Mouse (Mus musculus) forebrain, postnatal 0 days (tissue): ENCODE measurements at regions not wholly inside any gene's neighbourhood (a gene's known extent, or its start where the extent isn't known, plus 50 kb on each side); places are given as distances from the start of the nearest gene placed in this dataset.

ENCODE experiments used
- ATAC-seq: fragments of 200-750 bp; cut with Nextera tagmentation; 2 replicates; pipeline ENCODE4 v1.8.0; 2017; ENCODE audit warnings: mild to moderate bottlenecking, moderate library complexity
- DNase-seq: peaks from one replicate; pipeline ENCODE4 v3.0.0-alpha.2; 2015
- H3K27ac ChIP-seq: fragments of 300-500 bp; sonication (generic); 2 replicates; pipeline ENCODE4 v1.5.1; 2014; ENCODE audit warnings: low read depth, mild to moderate bottlenecking, antibody characterized with exemption, low read length, moderate library complexity, mixed read lengths
- H3K27me3 ChIP-seq: fragments of 300-500 bp; sonication (generic); 2 replicates; pipeline ENCODE4 v1.6.1; 2014; ENCODE audit warnings: mild to moderate bottlenecking, low read length, mixed read lengths; ENCODE audit not compliant: insufficient read depth
- H3K36me3 ChIP-seq: fragments of 300-500 bp; sonication (generic); 2 replicates; pipeline ENCODE4 v1.6.1; 2014; ENCODE audit warnings: mild to moderate bottlenecking, moderate library complexity; ENCODE audit not compliant: insufficient read depth
- H3K4me1 ChIP-seq: fragments of 300-500 bp; sonication (generic); 2 replicates; pipeline ENCODE4 v1.6.1; 2014; ENCODE audit warnings: antibody characterized with exemption; ENCODE audit not compliant: insufficient read depth
- H3K4me2 ChIP-seq: fragments of 300-500 bp; sonication (generic); 2 replicates; pipeline ENCODE4 v1.6.1; 2014; ENCODE audit warnings: low read depth, mild to moderate bottlenecking, moderate library complexity
- H3K4me3 ChIP-seq: fragments of 300-500 bp; sonication (generic); 2 replicates; pipeline ENCODE4 v1.5.1; 2014; ENCODE audit warnings: low read depth, low read length, mixed read lengths
- H3K9ac ChIP-seq: fragments of 300-500 bp; sonication (generic); 2 replicates; pipeline ENCODE4 v1.6.1; 2014; ENCODE audit warnings: mild to moderate bottlenecking
- H3K9me3 ChIP-seq: fragments of 300-500 bp; sonication (generic); 2 replicates; pipeline ENCODE4 v1.6.1; 2016; ENCODE audit warnings: low read length
- CTCF ChIP-seq: sonication (generic); IDR thresholded peaks from 2 replicates; pipeline ENCODE4 v1.5.1; 2016; ENCODE audit warnings: antibody characterized with exemption, control low read depth, low read depth
- WGBS: fragments of 180-500 bp; shearing (Covaris S2); extraction: QIAGEN DNeasy Blood & Tissue Kit; methylation state at CpG from one replicate; pipeline ENCODE4 v1.1.7; 2014; 5-methylcytosine and 5-hydroxymethylcytosine counted together

DNA sequence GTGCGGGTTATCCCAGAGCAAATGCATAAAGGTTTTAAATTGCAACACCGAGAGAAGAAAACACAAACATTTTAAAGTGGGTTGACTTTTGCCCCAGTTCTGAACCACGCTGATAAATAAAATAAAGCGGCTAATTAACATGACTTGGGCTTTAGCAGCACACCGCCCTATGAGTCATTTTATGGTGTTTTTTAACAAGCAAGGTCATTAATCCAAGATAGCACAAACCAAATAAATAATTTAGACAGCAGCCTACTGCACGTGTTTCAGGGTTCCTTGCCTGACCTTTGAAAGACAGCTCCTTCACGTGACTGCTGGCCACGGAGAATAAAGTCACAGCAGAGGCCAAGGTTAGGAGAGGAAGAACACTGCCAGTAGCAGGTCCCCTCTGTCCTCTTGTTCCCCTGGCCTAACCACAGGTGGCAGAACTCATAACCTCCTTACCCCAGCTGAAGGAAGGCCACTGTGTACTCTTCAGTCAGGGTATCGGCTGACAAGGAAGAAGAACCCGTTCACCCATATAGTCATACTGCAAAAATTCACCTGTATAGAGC, 371.8 kb upstream of the Acvr2a start:
- 73% methylated on average over 10 of the region's 10 CpGs for WGBS
- no peak overlapping the region for H3K4me3 ChIP-seq
- no peak for TF ChIP-seq CTCF
- H3K9ac ChIP-seq, result no peak overlapping the region
- H3K27ac ChIP-seq, result no peak overlapping the region
- H3K4me2 ChIP-seq, result no peak overlapping the region
- H3K4me1 ChIP-seq, result no peaks in the 10 kb centered on the region
- H3K9me3 ChIP-seq, result no peaks in the 10 kb centered on the region
- ATAC-seq, result no peak
- no peak for DNase-seq
- no peaks in the 10 kb centered on the region for H3K27me3 ChIP-seq
- no peaks in the 10 kb centered on the region for H3K36me3 ChIP-seq

DNA sequence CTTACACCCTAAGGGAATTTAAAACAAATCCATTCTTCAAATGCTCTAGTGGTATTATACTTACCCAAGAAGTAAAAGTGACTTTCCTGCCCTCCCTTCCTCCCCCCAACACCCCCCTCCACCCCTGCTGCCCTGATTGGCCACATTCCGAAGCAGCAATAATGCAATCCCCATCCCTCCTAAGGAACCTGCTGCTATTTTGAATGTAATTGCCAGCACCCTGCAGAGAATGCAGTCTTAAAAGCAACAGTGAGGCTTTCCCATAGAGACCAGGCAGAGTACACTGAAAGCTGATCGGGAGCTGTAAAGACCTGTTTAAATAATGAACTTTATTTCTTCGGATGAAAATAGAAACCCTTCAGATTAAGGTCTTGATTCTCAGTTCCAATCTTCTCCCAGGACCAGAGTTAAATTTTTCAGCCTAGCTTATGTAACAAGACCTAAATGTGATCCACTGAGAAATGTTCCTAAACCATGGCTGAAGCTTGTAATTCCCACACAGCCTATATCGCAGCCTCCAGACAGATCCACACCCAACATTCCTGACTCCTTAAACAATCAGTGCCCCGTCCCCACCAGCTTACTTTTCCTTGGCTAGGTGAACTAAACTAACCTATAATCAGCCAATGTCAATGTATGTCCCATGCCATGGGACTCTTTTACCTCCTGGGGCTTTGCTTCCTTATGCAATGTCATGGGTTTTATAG, 367.9 kb upstream of the Acvr2a start:
- H3K9ac ChIP-seq, result no peak overlapping the region
- H3K4me3 ChIP-seq, result no peak overlapping the region
- DNase-seq (no peak), ATAC-seq (no peak)
- no peak overlapping the region for H3K27ac ChIP-seq
- H3K9me3 ChIP-seq, result no peaks in the 10 kb centered on the region
- H3K4me1 ChIP-seq, result 0 out of 2 replicates have a peak, but pooled peaks cover 2% of the 10 kb centered on the region
- no peak overlapping the region for H3K4me2 ChIP-seq
- 8% methylated on average over 5 of the region's 5 CpGs for WGBS
- TF ChIP-seq CTCF, result no peak
- H3K27me3 ChIP-seq, result no peaks in the 10 kb centered on the region
- no peaks in the 10 kb centered on the region for H3K36me3 ChIP-seq

DNA sequence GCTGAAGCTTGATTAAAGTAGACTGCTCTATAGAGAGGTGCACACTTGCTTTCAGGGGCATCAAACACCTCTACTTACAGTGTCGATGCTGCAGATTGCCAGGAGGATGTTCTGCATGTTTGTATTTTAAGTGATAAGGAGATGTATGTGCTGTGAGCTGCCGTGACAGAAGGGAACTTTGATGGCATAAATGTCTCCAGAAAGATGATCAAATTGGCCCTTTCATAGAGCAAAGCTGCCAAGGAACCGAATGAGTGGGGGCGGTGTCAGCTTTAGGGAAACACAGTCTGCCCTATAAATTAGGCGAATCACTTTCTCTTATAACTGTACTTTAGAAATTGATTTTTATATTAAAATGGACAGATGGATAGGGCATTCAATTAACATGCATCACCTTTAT, 367.3 kb upstream of the Acvr2a start:
- ATAC-seq, result no peak
- H3K4me1 ChIP-seq, result 0 out of 2 replicates have a peak, but pooled peaks cover 2% of the 10 kb centered on the region
- H3K9ac ChIP-seq, result no peak overlapping the region
- no peak for DNase-seq
- no peaks in the 10 kb centered on the region for H3K9me3 ChIP-seq
- H3K27ac ChIP-seq, result no peak overlapping the region
- H3K27me3 ChIP-seq, result no peaks in the 10 kb centered on the region
- no peak for TF ChIP-seq CTCF
- H3K4me3 ChIP-seq, result no peak overlapping the region
- no peak overlapping the region for H3K4me2 ChIP-seq
- no peaks in the 10 kb centered on the region for H3K36me3 ChIP-seq
- WGBS, result 46% methylated on average over 5 of the region's 5 CpGs

DNA sequence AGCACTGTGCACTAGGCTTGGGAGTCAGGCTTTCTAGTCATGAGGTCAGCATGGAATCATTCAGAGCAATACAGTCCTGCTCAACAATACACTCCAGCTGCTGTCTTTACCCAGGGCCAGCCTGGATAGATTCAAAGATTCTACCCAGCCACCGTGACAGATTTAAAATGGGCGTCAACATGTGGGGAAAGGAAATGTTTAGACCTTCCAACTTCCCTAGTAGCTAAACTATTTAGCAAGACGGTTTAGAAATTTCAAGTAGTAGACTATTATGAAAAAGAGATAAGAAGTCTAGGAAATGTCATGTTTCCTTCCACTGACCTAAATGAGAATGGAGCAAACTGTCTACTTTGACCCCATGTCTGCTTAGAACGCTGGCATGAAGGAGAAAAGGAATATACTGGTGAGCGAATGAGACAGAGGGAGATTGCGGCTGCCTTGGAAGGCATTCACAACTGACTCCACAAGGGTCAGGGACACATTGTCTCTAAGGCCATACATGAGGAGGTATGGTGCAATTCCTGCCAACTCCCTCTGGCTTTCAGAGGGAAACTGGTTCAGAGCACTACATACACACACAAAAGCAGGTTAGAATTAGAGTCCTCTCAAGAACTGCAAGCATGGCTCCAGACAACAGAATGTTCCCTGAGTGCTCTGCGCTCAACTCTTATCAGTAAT, 364.6 kb upstream of the Acvr2a start:
- Histone ChIP-seq H3K4me1 (0 out of 2 replicates have a peak, but pooled peaks cover 2% of the 10 kb centered on the region), H3K9ac (no peak overlapping the region), H3K36me3 (no peaks in the 10 kb centered on the region), H3K4me3 (no peak overlapping the region), H3K27me3 (no peaks in the 10 kb centered on the region), H3K9me3 (no peaks in the 10 kb centered on the region), H3K4me2 (no peak overlapping the region), H3K27ac (no peak overlapping the region)
- no peak for ATAC-seq
- TF ChIP-seq CTCF, result no peak
- 89% methylated on average over 7 of the region's 7 CpGs for WGBS
- DNase-seq, result no peak

DNA sequence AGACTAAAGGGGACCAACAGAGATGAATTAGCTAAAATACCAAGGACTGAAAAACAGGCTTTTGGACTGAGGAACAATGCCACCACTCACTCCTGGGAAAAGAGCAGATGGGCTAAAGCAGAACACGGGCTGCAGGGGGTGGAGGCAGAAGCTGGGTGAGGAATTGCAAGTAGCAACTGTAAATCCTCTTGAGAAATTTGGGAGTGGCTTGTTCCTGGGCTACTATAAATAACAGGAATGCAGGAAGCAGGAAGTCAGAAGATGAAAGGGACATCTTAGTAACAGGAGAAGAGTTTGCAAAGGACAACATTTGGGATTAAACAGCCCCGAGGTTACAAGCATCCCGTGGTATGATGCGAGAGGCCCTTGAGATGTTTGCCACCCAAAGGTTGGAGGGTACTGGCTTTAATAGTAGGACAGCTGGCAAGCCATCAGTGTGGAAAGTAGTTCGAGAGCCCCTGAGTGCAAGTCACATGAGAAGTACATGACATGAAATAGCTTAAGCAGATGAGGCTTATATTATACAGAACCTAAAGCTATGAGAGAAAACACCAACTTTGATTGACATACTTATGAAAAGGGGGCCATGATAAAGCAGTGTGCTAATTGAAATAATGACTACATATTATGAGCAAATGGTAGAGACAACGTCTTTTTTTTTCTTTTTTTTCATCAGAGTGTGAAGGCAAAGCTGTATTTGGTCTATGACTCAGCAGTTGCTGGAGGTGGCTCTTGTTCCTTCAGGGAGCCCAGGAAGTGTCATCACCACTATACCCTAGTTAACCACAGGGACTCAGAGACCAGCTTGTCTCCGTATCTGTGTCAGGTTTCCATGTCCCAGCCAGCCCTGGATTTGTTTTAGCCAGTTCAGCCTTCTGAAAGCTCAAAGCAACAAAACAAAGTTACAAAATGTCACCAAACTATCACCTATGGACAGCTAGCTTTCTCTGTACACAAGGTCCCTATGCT, 357.6 kb upstream of the Acvr2a start:
- Histone ChIP-seq H3K36me3 (no peaks in the 10 kb centered on the region), H3K9ac (no peak overlapping the region), H3K9me3 (no peaks in the 10 kb centered on the region), H3K27ac (no peak overlapping the region), H3K4me3 (no peak overlapping the region), H3K4me2 (no peak overlapping the region), H3K27me3 (no peaks in the 10 kb centered on the region), H3K4me1 (no peaks in the 10 kb centered on the region)
- WGBS, result 68% methylated on average over 7 of the region's 7 CpGs
- no peak for TF ChIP-seq CTCF
- DNase-seq (no peak), ATAC-seq (no peak; the same call in 1 of the 2 replicates)

DNA sequence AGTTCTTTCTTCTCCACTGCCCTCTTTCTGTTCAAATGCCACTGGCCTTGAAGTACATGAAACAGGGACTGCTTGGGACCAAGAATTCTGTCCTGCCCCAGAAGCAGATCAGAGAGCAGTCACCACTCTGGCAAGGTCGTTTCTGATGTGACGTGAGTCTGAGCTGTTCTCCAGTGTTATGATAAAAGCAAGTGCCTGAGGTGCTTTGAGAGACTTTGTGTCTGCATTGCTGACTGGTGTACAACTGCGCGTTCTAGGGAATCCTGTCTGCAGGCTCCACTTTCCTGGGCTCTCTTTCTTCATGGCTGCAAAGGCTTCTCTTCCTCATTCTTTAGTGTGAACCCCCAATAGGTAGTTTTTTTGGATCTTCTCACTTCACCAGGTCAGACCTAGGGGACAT, 356.8 kb upstream of the Acvr2a start:
- 83% methylated on average over 4 of the region's 4 CpGs for WGBS
- no peak overlapping the region for H3K4me2 ChIP-seq
- DNase-seq (no peak), ATAC-seq (no peak)
- no peak overlapping the region for H3K4me3 ChIP-seq
- TF ChIP-seq CTCF, result no peak
- no peaks in the 10 kb centered on the region for H3K4me1 ChIP-seq
- no peaks in the 10 kb centered on the region for H3K9me3 ChIP-seq
- no peak overlapping the region for H3K27ac ChIP-seq
- H3K9ac ChIP-seq, result no peak overlapping the region
- no peaks in the 10 kb centered on the region for H3K27me3 ChIP-seq
- H3K36me3 ChIP-seq, result no peaks in the 10 kb centered on the region
